In genomic region chrX:6399626-6400397, GRCm38 (mm10) we compare ENCODE assay signal across 8 mouse cellular contexts. TPM values are rescaled to one million over a fixed set of nuclear protein-coding genes. Genes with fewer than 3 reads are reported as not detected.
DNase-seq lines count a peak whose midpoint lies in the region; ATAC-seq lines count a peak whose summit lies in the region.

TSS of gene Shroom4 (plus strand) at chrX:6399854.

- peak within 1 kb of the TSS; percentile 52 for H3K4me3 ChIP-seq in forebrain, embryonic 14.5 days (ENCODE audit: low read depth, low read length)
- peak within 1 kb of the TSS; percentile 46 for H3K4me3 ChIP-seq in liver, embryonic 15.5 days (replicated peaks)
- H3K4me3 ChIP-seq in neural tube, embryonic 14.5 days (ENCODE audit: low read depth, low read length), result peak within 1 kb of the TSS; percentile 54

- ATAC-seq in cerebellum, adult (ENCODE audit: insufficient number of reproducible peaks, low FRiP score, low TSS enrichment), result peak; percentile 96
- ATAC-seq in forebrain, embryonic 14.5 days, result peak; percentile 97
- ATAC-seq in liver, embryonic 15.5 days (ENCODE audit: insufficient read depth), result no peak; the same call in 1 of the 2 replicates
- peak; percentile 96 for ATAC-seq in neural tube, embryonic 14.5 days (ENCODE audit: low read depth)

- peak within 1 kb of the TSS; percentile 67 for H3K9ac ChIP-seq in forebrain, embryonic 14.5 days (ENCODE audit: low read length)
- H3K9ac ChIP-seq in liver, embryonic 15.5 days, result no peak within 1 kb of the TSS
- peak within 1 kb of the TSS; percentile 46 for H3K9ac ChIP-seq in neural tube, embryonic 14.5 days (replicated peaks; ENCODE audit: low read depth, low read length)

- 22% methylated on average over 54 of the region's 55 CpGs for WGBS in forebrain, embryonic 14.5 days
- WGBS in liver, embryonic 15.5 days (ENCODE audit: insufficient replicate concordance), result 9% methylated on average over 49 of the region's 55 CpGs
- 10% methylated on average over 48 of the region's 55 CpGs for WGBS in neural tube, embryonic 14.5 days

- H3K27me3 ChIP-seq in forebrain, embryonic 14.5 days (replicated peaks; ENCODE audit: control insufficient read depth, insufficient read depth, low read length), result no peaks in the 10 kb centered on the region
- peaks cover 28% of the 10 kb centered on the region for H3K27me3 ChIP-seq in liver, embryonic 15.5 days
- no peaks in the 10 kb centered on the region for H3K27me3 ChIP-seq in neural tube, embryonic 14.5 days (ENCODE audit: control insufficient read depth, insufficient read depth, low read length)

- no peaks in the 10 kb centered on the region for H3K9me3 ChIP-seq in forebrain, embryonic 14.5 days (replicated peaks; ENCODE audit: control insufficient read depth, low read length)
- H3K9me3 ChIP-seq in liver, embryonic 15.5 days (replicated peaks), result no peaks in the 10 kb centered on the region
- no peaks in the 10 kb centered on the region for H3K9me3 ChIP-seq in neural tube, embryonic 14.5 days (ENCODE audit: control insufficient read depth, low read length)

- H3K4me1 ChIP-seq in forebrain, embryonic 14.5 days (ENCODE audit: control insufficient read depth, insufficient read depth, low read length), result no peaks in the 10 kb centered on the region
- no peaks in the 10 kb centered on the region for H3K4me1 ChIP-seq in liver, embryonic 15.5 days (replicated peaks)
- H3K4me1 ChIP-seq in neural tube, embryonic 14.5 days (ENCODE audit: control insufficient read depth, insufficient read depth, low read length), result no peaks in the 10 kb centered on the region

- H3K4me2 ChIP-seq in forebrain, embryonic 14.5 days (ENCODE audit: low read length), result peak within 1 kb of the TSS; percentile 61
- H3K4me2 ChIP-seq in liver, embryonic 15.5 days, result peak within 1 kb of the TSS; percentile 66
- H3K4me2 ChIP-seq in neural tube, embryonic 14.5 days (ENCODE audit: low read depth, low read length), result peak within 1 kb of the TSS; percentile 55

- intact Hi-C loops in heart, postnatal 10 days (cut with DNase I), result no loop called here

- H3K27ac ChIP-seq in forebrain, embryonic 14.5 days (ENCODE audit: low read depth, low read length), result peak within 1 kb of the TSS; percentile 48; the same call in 1 of the 2 replicates
- H3K27ac ChIP-seq in liver, embryonic 15.5 days (replicated peaks), result no peak within 1 kb of the TSS
- H3K27ac ChIP-seq in neural tube, embryonic 14.5 days (ENCODE audit: low read depth, low read length), result peak within 1 kb of the TSS; percentile 52

- no peaks in the 10 kb centered on the region for H3K36me3 ChIP-seq in forebrain, embryonic 14.5 days (ENCODE audit: control insufficient read depth, insufficient read depth, low read length)
- no peaks in the 10 kb centered on the region for H3K36me3 ChIP-seq in liver, embryonic 15.5 days (replicated peaks)
- H3K36me3 ChIP-seq in neural tube, embryonic 14.5 days (ENCODE audit: control insufficient read depth, insufficient read depth, low read length), result no peaks in the 10 kb centered on the region

- peak; percentile 57 for DNase-seq in ES-CJ7 (ENCODE audit: low read depth, low spot score)
- peak; percentile 87 for DNase-seq in forebrain, embryonic 14.5 days (ENCODE audit: low spot score)
- peak; percentile 58 to 77 for DNase-seq in heart, postnatal 10 days
- DNase-seq in kidney, postnatal 36 days, result peak; percentile 75 to 89
- DNase-seq in urinary bladder, postnatal 14 days (ENCODE audit: low spot score), result peak; percentile 74

RNA-seq across cellular contexts. Expression of gene Shroom4, which starts in this region (rescaled TPM):
- 1.7 and 1.8 TPM in 2 replicates for polyA plus RNA-seq in forebrain, embryonic 14.5 days (2014; fragmentation: Nextera tagmentation; extraction: Ambion mirVana)
- 10 to 100 TPM; 21.4 to 23.0 TPM for total RNA-seq in heart, postnatal 10 days (2021)
- polyA plus RNA-seq in liver, embryonic 15.5 days (2015; fragmentation: Nextera tagmentation; extraction: Ambion mirVana), result 0.17 and 0.25 TPM in 2 replicates
- polyA plus RNA-seq in neural tube, embryonic 14.5 days (2014; fragmentation: Nextera tagmentation; extraction: Ambion mirVana), result 1.7 and 3.2 TPM in 2 replicates
